Mouse (Mus musculus): ENCODE results near the gene Fgf23.

Fgf23 gene

DNA sequence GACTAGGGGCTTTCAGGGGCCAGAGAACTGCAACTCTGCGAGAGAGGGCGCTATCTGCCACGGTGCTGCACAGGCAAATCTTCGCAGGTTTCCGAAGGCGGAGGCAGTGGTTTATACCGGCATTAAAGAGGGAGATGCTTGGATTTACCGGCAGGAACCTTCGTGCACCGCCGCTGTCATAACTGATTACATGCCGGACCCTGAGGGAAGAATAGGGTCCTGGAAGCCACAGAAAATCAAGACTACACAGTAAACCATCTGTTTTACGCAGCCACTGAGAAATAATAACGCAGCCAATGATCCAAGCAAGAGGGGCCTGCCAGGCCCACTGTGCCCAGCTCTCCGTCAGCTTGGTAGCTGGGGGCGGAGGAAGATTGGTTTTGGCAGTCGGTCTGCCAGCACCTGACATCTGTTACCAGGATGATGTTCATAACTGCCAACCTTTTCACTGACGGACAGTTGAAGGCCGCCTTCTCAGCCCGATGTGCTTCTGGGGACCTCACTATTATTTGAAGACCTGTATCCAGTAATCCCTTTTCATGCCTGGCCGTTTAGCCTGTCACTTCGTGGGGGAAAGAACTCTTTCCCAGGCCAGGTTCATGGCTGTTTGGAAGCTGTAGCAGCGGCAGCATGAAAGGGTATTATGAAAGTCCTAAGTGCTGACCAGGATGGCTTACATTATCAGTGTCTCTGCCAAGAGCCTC lies 42.2 kb downstream of the Fgf23 start:
- no peak for DNase-seq (ENCODE audit: extremely low spot score)

DNA sequence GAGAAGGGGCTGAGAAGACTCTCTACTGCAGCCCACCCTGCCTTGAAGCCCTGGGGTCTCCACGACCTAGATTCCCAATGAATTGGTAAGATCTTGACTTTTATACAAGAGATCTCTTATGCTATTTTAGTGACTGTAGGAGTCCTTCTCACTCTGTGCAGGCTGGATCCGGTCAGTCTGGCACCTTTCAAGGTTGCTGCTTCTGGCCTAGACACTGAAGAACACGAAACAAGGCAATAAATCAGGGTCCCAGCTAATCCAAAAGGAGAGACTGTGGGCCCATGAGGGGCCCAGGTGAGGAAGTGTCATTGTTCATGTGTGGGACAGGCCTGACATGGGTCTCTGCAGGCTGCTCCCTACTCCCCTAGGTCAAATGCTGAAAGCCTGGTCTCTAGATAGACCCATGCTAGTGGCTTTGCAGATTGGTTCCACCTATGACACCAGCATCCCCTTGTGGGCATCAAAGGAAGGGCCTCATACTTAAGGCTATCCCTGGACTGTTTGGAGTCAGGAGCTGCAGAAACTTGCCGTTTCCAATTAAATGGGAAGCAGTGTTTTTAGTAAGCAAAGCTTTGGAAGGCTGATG lies 49.6 kb downstream of the Fgf23 start:
- no peak for DNase-seq (ENCODE audit: extremely low spot score)

DNA sequence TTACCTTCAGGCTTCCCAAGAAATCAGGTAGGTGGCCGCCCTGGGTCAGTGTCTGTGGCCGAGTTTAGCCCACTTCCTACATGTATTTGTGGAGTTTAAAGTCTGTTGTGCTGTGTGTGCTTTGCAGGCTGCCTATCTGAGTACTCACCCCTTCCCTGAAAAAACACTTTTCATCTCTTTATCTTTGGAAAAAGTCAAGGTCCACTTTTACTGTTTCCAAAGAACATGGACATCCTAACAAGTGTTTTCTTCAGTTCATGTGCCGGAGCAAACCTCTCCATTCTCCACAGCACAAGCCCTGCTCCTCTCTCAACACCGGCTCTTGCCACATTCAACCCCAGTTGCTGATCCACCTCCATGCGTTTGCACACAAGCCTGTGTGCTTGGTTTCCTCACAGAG lies 50.3 kb downstream of the Fgf23 start:
- DNase-seq (ENCODE audit: extremely low spot score), result no peak

DNA sequence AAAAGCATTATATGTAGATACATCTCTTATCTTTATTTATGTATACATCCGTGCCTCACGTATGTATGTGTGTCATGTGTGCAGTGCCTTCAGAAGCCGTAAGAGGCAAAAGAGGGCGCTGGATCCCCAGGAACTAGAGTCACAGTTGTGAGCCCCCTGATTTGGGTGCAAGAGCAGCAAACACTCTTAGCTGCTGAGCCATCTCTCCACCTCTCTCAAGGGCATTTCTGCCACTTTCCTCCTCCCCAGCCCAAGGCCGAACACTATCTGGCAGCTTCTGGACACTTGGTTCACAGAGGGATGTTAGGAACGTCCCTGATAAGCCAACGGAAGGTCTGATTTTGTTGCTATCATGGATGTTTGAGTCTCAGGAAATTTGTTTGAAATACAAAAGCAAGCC lies 50.8 kb downstream of the Fgf23 start:
- DNase-seq (ENCODE audit: extremely low spot score), result no peak

DNA sequence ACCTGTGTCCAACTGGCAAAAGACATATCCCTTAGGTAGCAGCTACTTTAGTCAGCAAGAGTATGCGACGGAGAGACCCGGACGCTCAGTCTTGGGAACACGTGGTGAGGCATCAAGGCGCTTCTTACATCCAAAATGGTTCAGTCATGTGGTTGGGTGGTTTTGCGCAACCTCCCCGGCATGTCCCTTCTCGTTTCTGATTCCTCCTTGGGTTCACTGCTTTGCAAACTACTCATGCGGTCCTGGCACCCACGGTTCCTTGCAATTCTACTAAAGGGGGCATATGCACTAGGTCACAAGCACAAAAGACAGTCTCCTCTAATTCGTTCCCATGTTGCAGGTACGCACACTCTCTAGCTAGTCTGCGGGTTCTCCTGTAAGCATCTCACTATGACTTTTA lies 57.0 kb downstream of the Fgf23 start:
- DNase-seq (ENCODE audit: extremely low spot score), result no peak

DNA sequence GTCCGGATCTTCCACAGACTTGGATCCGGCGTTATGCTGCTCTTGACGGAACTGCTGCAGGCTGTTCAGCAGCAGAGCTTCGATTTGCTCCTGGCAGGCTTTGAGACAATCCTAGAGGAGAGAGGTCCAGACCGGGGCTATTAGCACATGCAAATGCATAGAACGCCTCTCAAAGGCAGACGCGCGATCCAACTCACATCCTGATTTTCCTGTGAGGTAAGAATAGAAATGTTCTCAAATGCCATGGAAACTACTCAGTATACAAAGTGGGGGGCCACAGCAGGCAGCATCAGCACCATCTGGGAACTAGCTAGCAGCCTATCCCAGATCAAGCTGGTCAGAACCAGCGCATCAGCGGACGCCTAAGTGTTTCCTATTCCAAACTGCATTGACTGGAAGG lies 57.7 kb downstream of the Fgf23 start:
- DNase-seq (ENCODE audit: extremely low spot score), result no peak
